Mouse (Mus musculus): ENCODE results near the gene Plekhh1. TPM values are rescaled to one million over a fixed set of nuclear protein-coding genes. Genes with fewer than 3 reads are reported as not detected.

The Plekhh1 gene
- polyA plus RNA-seq, 1 experiment from 2014 or later = 1.7 TPM

Other genes with a start within 250 kb of the Plekhh1 start
- gene Atp6v1d, start 167.5 kb upstream of the Plekhh1 start, polyA plus RNA-seq (2015; fragmentation: Nextera tagmentation; extraction: Ambion mirVana) = 67.1 and 70.3 TPM in 2 replicates
- gene Eif2s1, start 167.3 kb upstream of the Plekhh1 start, polyA plus RNA-seq (2015; fragmentation: Nextera tagmentation; extraction: Ambion mirVana) = 196 and 205 TPM in 2 replicates
- gene Plek2, start 122.2 kb upstream of the Plekhh1 start, polyA plus RNA-seq (2015; fragmentation: Nextera tagmentation; extraction: Ambion mirVana) = 4.2 and 5.1 TPM in 2 replicates
- 6.4 and 8.0 TPM in 2 replicates for gene Tmem229b, start 21.5 kb upstream of the Plekhh1 start, polyA plus RNA-seq (2015; fragmentation: Nextera tagmentation; extraction: Ambion mirVana)
- 36.5 and 37.6 TPM in 2 replicates for gene Pigh, start 60.5 kb downstream of the Plekhh1 start, polyA plus RNA-seq (2015; fragmentation: Nextera tagmentation; extraction: Ambion mirVana)
- 4.9 and 6.1 TPM in 2 replicates for gene Arg2, start 101.6 kb downstream of the Plekhh1 start, polyA plus RNA-seq (2015; fragmentation: Nextera tagmentation; extraction: Ambion mirVana)
- gene Vti1b, start 143.5 kb downstream of the Plekhh1 start, polyA plus RNA-seq (2015; fragmentation: Nextera tagmentation; extraction: Ambion mirVana) = 99.9 and 116 TPM in 2 replicates
- gene Rdh11, start 163.1 kb downstream of the Plekhh1 start, polyA plus RNA-seq (2015; fragmentation: Nextera tagmentation; extraction: Ambion mirVana) = 25.2 and 27.2 TPM in 2 replicates
- gene Rdh12, start 179.8 kb downstream of the Plekhh1 start, polyA plus RNA-seq (2015; fragmentation: Nextera tagmentation; extraction: Ambion mirVana) = 2.6 and 3.2 TPM in 2 replicates

All from embryonic facial prominence, embryonic 13.5 days (tissue).